Mouse (Mus musculus): Measurements from ENCODE around the gene Lonrf2. TPM values are rescaled to one million over a fixed set of nuclear protein-coding genes. Genes with fewer than 3 reads are reported as not detected.

Lonrf2 gene
- polyA plus RNA-seq, 1 experiment, result 0.34 TPM

DNA sequence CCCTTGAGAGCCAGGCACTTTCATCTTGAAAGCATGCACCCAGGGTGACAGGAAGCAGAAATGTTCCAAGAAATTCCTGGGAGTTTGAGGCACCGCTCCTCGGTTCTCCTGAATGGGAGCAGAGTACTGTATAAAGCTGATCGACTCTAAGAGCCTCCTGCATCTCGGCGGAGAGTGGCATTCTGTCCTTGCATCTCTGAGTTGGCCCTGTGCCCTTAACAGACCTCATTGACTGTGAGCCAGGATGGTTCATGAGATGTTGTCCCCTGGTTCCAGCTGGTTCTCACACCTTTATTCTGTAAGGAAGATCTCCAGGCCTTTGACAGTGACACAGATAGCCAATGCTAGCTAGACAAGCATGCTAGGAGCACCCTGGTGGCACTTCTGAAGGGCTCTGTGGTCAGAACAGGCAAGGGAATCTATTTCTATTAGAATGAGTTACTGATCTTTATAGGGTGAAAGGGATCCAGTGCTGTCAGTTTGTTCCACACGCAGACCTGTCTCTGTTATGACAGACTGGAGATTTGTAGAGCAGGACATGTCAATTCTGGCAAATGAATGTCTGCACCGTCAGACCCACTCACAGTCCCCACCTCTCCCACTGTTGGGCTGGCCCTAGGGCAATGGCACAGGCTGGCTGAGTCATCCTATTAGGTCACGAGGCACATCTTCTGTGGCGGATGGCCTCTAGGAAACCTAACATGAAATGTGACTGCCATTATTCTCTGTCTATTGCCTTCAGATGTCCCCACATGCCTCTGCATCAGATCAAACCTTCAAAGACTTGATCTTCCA lies 45.3 kb downstream of the Lonrf2 start:
- Histone ChIP-seq H3K4me3 (ENCODE audit: insufficient read depth, low read depth, low read length) (no peak overlapping the region), H3K36me3 (ENCODE audit: control insufficient read depth, insufficient read depth, low read length) (no peaks in the 10 kb centered on the region), H3K4me1 (ENCODE audit: control insufficient read depth, insufficient read depth, low read length) (no peaks in the 10 kb centered on the region), H3K27ac (ENCODE audit: insufficient read depth, low read depth, low read length) (no peak overlapping the region), H3K27me3 (replicated peaks; ENCODE audit: control insufficient read depth, insufficient read depth, low read length) (no peaks in the 10 kb centered on the region)
- DNase-seq, result no peak
- TF ChIP-seq CTCF (conservative IDR thresholded peaks at IDR 0.05; ENCODE audit: insufficient read depth, insufficient read length, low read depth, low read length) (no peak), POLR2A (IDR thresholded peaks at IDR 0.05; ENCODE audit: low read depth, low read length) (no peak)
- 80% methylated on average over 9 of the region's 9 CpGs for WGBS

- TF ChIP-seq CTCF (conservative IDR thresholded peaks at IDR 0.05; ENCODE audit: insufficient read depth, insufficient read length, low read depth, low read length) (no peak), POLR2A (IDR thresholded peaks at IDR 0.05; ENCODE audit: low read depth, low read length) (no peak)
- no peak overlapping the region for H3K27ac ChIP-seq (ENCODE audit: insufficient read depth, low read depth, low read length)
- WGBS, result 70% methylated on average over 7 of the region's 7 CpGs
- H3K4me1 ChIP-seq (ENCODE audit: control insufficient read depth, insufficient read depth, low read length), result no peaks in the 10 kb centered on the region
- no peaks in the 10 kb centered on the region for H3K36me3 ChIP-seq (ENCODE audit: control insufficient read depth, insufficient read depth, low read length)
- DNase-seq, result no peak
- no peak overlapping the region for H3K4me3 ChIP-seq (ENCODE audit: insufficient read depth, low read depth, low read length)
- H3K27me3 ChIP-seq (replicated peaks; ENCODE audit: control insufficient read depth, insufficient read depth, low read length), result no peaks in the 10 kb centered on the region
Observed at GRCm38 (mm10) chr1:38789988-38790602, 46.4 kb downstream of the Lonrf2 start.

DNA sequence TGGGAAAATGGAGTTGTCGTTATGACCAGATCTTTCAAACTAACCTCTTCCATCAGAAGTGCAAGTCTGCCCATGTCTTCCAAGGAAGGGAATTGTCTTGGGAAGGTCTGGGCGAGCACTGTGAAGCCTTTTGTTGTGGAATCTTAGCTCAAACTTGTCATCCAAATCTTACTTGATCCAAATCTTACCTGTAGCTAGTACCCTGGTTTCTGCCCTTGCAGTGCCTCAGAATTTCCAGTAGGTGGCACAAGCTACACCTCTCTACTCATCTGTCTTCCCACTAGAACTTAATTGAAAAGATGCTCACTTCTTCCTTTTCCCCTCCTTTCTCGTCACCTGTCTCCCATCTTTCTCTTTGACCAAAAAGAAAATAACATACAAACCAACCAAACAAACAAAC lies 47.6 kb downstream of the Lonrf2 start:
- Histone ChIP-seq H3K36me3 (ENCODE audit: control insufficient read depth, insufficient read depth, low read length) (no peaks in the 10 kb centered on the region), H3K4me3 (ENCODE audit: insufficient read depth, low read depth, low read length) (no peak overlapping the region), H3K27ac (ENCODE audit: insufficient read depth, low read depth, low read length) (no peak overlapping the region), H3K4me1 (ENCODE audit: control insufficient read depth, insufficient read depth, low read length) (no peaks in the 10 kb centered on the region), H3K27me3 (replicated peaks; ENCODE audit: control insufficient read depth, insufficient read depth, low read length) (no peaks in the 10 kb centered on the region)
- TF ChIP-seq POLR2A (IDR thresholded peaks at IDR 0.05; ENCODE audit: low read depth, low read length) (no peak), CTCF (conservative IDR thresholded peaks at IDR 0.05; ENCODE audit: insufficient read depth, insufficient read length, low read depth, low read length) (0 out of 2 replicates have a peak, but pooled peaks have one; percentile 10)
- no peak for DNase-seq
- WGBS, result 85% methylated on average over 3 of the region's 3 CpGs

DNA sequence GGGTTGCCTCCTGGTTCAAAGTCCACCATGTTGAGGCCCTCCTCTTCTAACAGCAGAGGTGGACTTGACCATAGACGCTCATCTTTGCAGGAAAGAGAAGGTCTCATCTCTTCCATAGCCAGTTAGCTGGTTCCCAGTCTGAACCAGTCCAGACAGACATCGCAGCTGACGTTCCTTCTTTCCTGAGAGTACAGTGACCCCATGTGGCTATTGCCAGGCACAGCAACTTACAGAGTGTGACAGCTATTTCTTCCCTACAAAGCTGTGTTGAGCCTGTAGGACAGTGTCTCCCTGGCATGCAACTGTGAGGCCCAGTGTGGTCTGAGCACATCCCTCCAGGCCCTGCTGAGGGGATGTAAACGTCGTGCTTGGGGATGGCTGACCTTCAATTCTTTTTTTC lies 49.1 kb downstream of the Lonrf2 start:
- peak; percentile 41 for DNase-seq
- Histone ChIP-seq H3K4me3 (ENCODE audit: insufficient read depth, low read depth, low read length) (no peak overlapping the region), H3K27me3 (replicated peaks; ENCODE audit: control insufficient read depth, insufficient read depth, low read length) (no peaks in the 10 kb centered on the region), H3K36me3 (ENCODE audit: control insufficient read depth, insufficient read depth, low read length) (no peaks in the 10 kb centered on the region), H3K4me1 (ENCODE audit: control insufficient read depth, insufficient read depth, low read length) (no peaks in the 10 kb centered on the region), H3K27ac (ENCODE audit: insufficient read depth, low read depth, low read length) (no peak overlapping the region)
- TF ChIP-seq CTCF (conservative IDR thresholded peaks at IDR 0.05; ENCODE audit: insufficient read depth, insufficient read length, low read depth, low read length) (peak; percentile 82), POLR2A (IDR thresholded peaks at IDR 0.05; ENCODE audit: low read depth, low read length) (no peak)
- WGBS, result 2% methylated on average over 5 of the region's 5 CpGs

DNA sequence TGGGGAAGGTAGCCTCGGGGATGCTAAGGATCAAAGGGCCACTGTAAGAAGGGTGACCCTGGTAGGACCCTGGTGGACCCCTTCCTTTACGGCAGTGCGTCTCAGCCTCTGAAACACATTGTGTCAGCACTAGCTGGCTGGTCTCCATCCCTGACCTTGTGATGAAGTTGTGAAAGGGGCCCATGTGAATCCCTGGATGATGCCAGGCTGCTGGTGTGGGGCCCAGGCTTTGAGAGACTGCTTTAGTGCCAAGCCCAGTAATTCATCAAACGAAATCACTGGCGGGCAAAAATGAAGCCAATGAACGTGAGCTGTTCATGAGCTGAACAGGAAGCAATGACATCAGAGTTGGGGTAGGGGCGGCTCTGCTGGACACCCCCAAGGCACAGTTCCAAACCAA lies 50.2 kb downstream of the Lonrf2 start:
- Histone ChIP-seq H3K36me3 (ENCODE audit: control insufficient read depth, insufficient read depth, low read length) (no peaks in the 10 kb centered on the region), H3K27ac (ENCODE audit: insufficient read depth, low read depth, low read length) (no peak overlapping the region), H3K27me3 (replicated peaks; ENCODE audit: control insufficient read depth, insufficient read depth, low read length) (no peaks in the 10 kb centered on the region), H3K4me1 (ENCODE audit: control insufficient read depth, insufficient read depth, low read length) (no peaks in the 10 kb centered on the region), H3K4me3 (ENCODE audit: insufficient read depth, low read depth, low read length) (no peak overlapping the region)
- WGBS, result 63% methylated on average over 7 of the region's 7 CpGs
- no peak for DNase-seq
- no peak for TF ChIP-seq CTCF (conservative IDR thresholded peaks at IDR 0.05; ENCODE audit: insufficient read depth, insufficient read length, low read depth, low read length)
- TF ChIP-seq POLR2A (IDR thresholded peaks at IDR 0.05; ENCODE audit: low read depth, low read length), result no peak

- Histone ChIP-seq H3K36me3 (ENCODE audit: control insufficient read depth, insufficient read depth, low read length) (no peaks in the 10 kb centered on the region), H3K27me3 (replicated peaks; ENCODE audit: control insufficient read depth, insufficient read depth, low read length) (no peaks in the 10 kb centered on the region), H3K27ac (ENCODE audit: insufficient read depth, low read depth, low read length) (no peak overlapping the region), H3K4me3 (ENCODE audit: insufficient read depth, low read depth, low read length) (no peak overlapping the region), H3K4me1 (ENCODE audit: control insufficient read depth, insufficient read depth, low read length) (no peaks in the 10 kb centered on the region)
- WGBS, result 98% methylated on average over 1 of the region's 1 CpGs
- no peak for TF ChIP-seq POLR2A (IDR thresholded peaks at IDR 0.05; ENCODE audit: low read depth, low read length)
- TF ChIP-seq CTCF (conservative IDR thresholded peaks at IDR 0.05; ENCODE audit: insufficient read depth, insufficient read length, low read depth, low read length), result no peak
- DNase-seq, result no peak
Observed at GRCm38 (mm10) chr1:38778271-38778670, 58.2 kb downstream of the Lonrf2 start.

DNA sequence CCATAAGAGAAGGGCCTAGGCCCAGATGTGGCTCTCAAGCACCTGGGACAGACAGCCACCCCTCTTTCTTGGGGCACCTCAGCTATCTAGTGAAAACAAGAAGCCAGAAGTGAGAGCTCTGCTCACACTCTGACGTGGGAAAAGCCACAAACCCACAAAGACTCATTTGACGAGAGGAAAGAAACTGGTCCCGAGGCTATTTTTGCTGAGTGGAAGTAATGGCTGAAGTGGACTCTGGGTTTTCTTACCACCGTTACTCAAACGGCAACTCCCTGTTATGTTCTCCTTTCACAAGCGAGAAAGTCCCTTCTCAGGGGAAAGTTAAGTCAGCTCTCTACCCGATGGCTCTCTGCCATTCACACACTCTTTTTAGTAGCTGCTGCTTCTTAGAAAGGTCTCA lies 59.0 kb downstream of the Lonrf2 start:
- no peak for TF ChIP-seq CTCF (conservative IDR thresholded peaks at IDR 0.05; ENCODE audit: insufficient read depth, insufficient read length, low read depth, low read length)
- no peak for TF ChIP-seq POLR2A (IDR thresholded peaks at IDR 0.05; ENCODE audit: low read depth, low read length)
- Histone ChIP-seq H3K4me3 (ENCODE audit: insufficient read depth, low read depth, low read length) (no peak overlapping the region), H3K4me1 (ENCODE audit: control insufficient read depth, insufficient read depth, low read length) (no peaks in the 10 kb centered on the region), H3K27ac (ENCODE audit: insufficient read depth, low read depth, low read length) (no peak overlapping the region), H3K27me3 (replicated peaks; ENCODE audit: control insufficient read depth, insufficient read depth, low read length) (no peaks in the 10 kb centered on the region), H3K36me3 (ENCODE audit: control insufficient read depth, insufficient read depth, low read length) (no peaks in the 10 kb centered on the region)
- no peak for DNase-seq
- 66% methylated on average over 7 of the region's 7 CpGs for WGBS

Data from kidney, adult 2 months (tissue).